Mouse (Mus musculus) forebrain, embryonic 11.5 days (tissue): ENCODE data around the gene Dnlz. TPM values are rescaled to one million over a fixed set of nuclear protein-coding genes. Genes with fewer than 3 reads are reported as not detected.

Source experiments
- ATAC-seq: fragments of 200-750 bp; cut with Nextera tagmentation; replicated peaks from 2 replicates; pipeline ENCODE4 v1.8.0; 2017; ENCODE audit warnings: moderate TSS enrichment; ENCODE audit not compliant: low FRiP score
- DNase-seq: peaks from one replicate; pipeline ENCODE4 v3.0.0-alpha.2; 2017; ENCODE audit warnings: low spot score
- H3K27ac ChIP-seq: fragments of 300-500 bp; sonication (generic); 2 replicates; pipeline ENCODE4 v1.5.1; 2014; ENCODE audit warnings: low read depth, low read length
- H3K27me3 ChIP-seq: fragments of 300-500 bp; sonication (generic); 2 replicates; pipeline ENCODE4 v1.6.1; 2014; ENCODE audit warnings: mild to moderate bottlenecking, low read length, mixed read lengths; ENCODE audit not compliant: control insufficient read depth, insufficient read depth
- H3K36me3 ChIP-seq: fragments of 300-500 bp; sonication (generic); 2 replicates; pipeline ENCODE4 v1.6.1; 2014; ENCODE audit warnings: mild to moderate bottlenecking, low read length, moderate library complexity, mixed read lengths; ENCODE audit not compliant: control insufficient read depth, insufficient read depth
- H3K4me1 ChIP-seq: fragments of 300-500 bp; sonication (generic); replicated peaks from 2 replicates; pipeline ENCODE4 v1.6.1; 2014; ENCODE audit warnings: low read length, mixed read lengths; ENCODE audit not compliant: control insufficient read depth, insufficient read depth
- H3K4me2 ChIP-seq: fragments of 300-500 bp; sonication (generic); 2 replicates; pipeline ENCODE4 v1.6.1; 2014; ENCODE audit warnings: low read depth, mild to moderate bottlenecking, low read length, moderate library complexity, mixed read lengths; ENCODE audit not compliant: severe bottlenecking
- H3K4me3 ChIP-seq: fragments of 300-500 bp; sonication (generic); 2 replicates; pipeline ENCODE4 v1.5.1; 2014; ENCODE audit warnings: low read depth, low read length
- H3K9ac ChIP-seq: fragments of 300-500 bp; sonication (generic); 2 replicates; pipeline ENCODE4 v1.6.1; 2014; ENCODE audit warnings: low read length
- H3K9me3 ChIP-seq: fragments of 300-500 bp; sonication (generic); 2 replicates; pipeline ENCODE4 v1.6.1; 2016; ENCODE audit warnings: low read length, mixed read lengths; ENCODE audit not compliant: control insufficient read depth
- WGBS: fragments of 180-500 bp; shearing (Covaris S2); extraction: QIAGEN DNeasy Blood & Tissue Kit; methylation state at CpG from one replicate; pipeline ENCODE4 v1.1.7; 2014; 5-methylcytosine and 5-hydroxymethylcytosine counted together
- polyA plus RNA-seq: library from polyadenylated mRNA; unstranded; fragments of >200 nt; fragmentation: Nextera tagmentation; extraction: Ambion mirVana; gene quantifications from 2 replicates; pipeline ENCODE4 v1.2.1, GENCODE M21; 2014

Dnlz gene
- polyA plus RNA-seq, 1 experiment from 2014 or later: 38.2 TPM

- Histone ChIP-seq H3K36me3 (peaks cover 3% of the 10 kb centered on the region; the same call in 1 of the 2 replicates), H3K4me3 (no peak overlapping the region), H3K27me3 (no peaks in the 10 kb centered on the region), H3K27ac (no peak overlapping the region), H3K4me1 (no peaks in the 10 kb centered on the region), H3K9ac (no peak overlapping the region), H3K9me3 (no peaks in the 10 kb centered on the region), H3K4me2 (no peak overlapping the region)
- 91% methylated on average over 8 of the region's 13 CpGs for WGBS
- ATAC-seq (no peak), DNase-seq (no peak)
Measured at GRCm38 (mm10) chr2:26338302-26339203, 13.4 kb downstream of the Dnlz start.

- H3K4me1 ChIP-seq: no peaks in the 10 kb centered on the region
- no peak overlapping the region for H3K27ac ChIP-seq
- H3K9ac ChIP-seq: no peak overlapping the region
- H3K4me3 ChIP-seq: no peak overlapping the region
- no peaks in the 10 kb centered on the region for H3K27me3 ChIP-seq
- H3K4me2 ChIP-seq: no peak overlapping the region
- WGBS: 78% methylated on average over 6 of the region's 6 CpGs
- H3K9me3 ChIP-seq: no peaks in the 10 kb centered on the region
- ATAC-seq (no peak), DNase-seq (no peak)
- peaks cover 19% of the 10 kb centered on the region for H3K36me3 ChIP-seq
Measured at GRCm38 (mm10) chr2:26330702-26331101, 21.2 kb downstream of the Dnlz start.

- no peak overlapping the region for H3K4me3 ChIP-seq
- H3K4me1 ChIP-seq: no peaks in the 10 kb centered on the region
- DNase-seq: no peak
- H3K27me3 ChIP-seq: no peaks in the 10 kb centered on the region
- 91% methylated on average over 4 of the region's 4 CpGs for WGBS
- H3K9me3 ChIP-seq: no peaks in the 10 kb centered on the region
- no peak overlapping the region for H3K4me2 ChIP-seq
- peaks cover 19% of the 10 kb centered on the region for H3K36me3 ChIP-seq
- no peak overlapping the region for H3K27ac ChIP-seq
- no peak for ATAC-seq
- no peak overlapping the region for H3K9ac ChIP-seq
Measured at GRCm38 (mm10) chr2:26330056-26330468, 21.8 kb downstream of the Dnlz start.

- WGBS: 67% methylated on average over 8 of the region's 8 CpGs
- H3K27ac ChIP-seq: no peak overlapping the region
- H3K36me3 ChIP-seq: peaks cover 19% of the 10 kb centered on the region
- no peaks in the 10 kb centered on the region for H3K9me3 ChIP-seq
- 0 out of 2 replicates have a peak, but pooled peaks have one; percentile 39 for ATAC-seq
- H3K4me3 ChIP-seq: no peak overlapping the region
- H3K27me3 ChIP-seq: no peaks in the 10 kb centered on the region
- no peaks in the 10 kb centered on the region for H3K4me1 ChIP-seq
- no peak for DNase-seq
- no peak overlapping the region for H3K4me2 ChIP-seq
- no peak overlapping the region for H3K9ac ChIP-seq
Measured at GRCm38 (mm10) chr2:26329402-26329801, 22.5 kb downstream of the Dnlz start.

DNA sequence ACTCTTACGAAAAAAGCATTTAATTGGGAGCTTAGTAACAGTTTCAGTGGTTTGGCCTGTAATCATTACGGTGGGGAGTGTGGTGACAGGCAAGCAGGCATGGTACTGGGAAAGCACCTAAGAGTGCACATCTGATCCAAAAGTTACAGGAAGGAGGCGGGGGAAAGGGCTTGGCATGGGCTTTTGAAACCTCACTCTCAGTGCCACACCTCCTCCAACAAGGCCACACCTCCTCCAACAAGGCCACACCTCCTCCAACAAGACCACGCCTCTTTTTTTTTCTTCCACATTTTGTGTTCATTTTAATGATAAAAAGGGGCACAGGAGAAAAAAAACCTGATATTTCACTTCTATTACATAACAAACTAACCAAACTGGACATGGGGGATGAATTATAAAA, 24.1 kb downstream of the Dnlz start:
- H3K36me3 ChIP-seq: peaks cover 32% of the 10 kb centered on the region
- no peaks in the 10 kb centered on the region for H3K9me3 ChIP-seq
- no peak for ATAC-seq
- no peak overlapping the region for H3K9ac ChIP-seq
- H3K4me2 ChIP-seq: no peak overlapping the region
- H3K27me3 ChIP-seq: no peaks in the 10 kb centered on the region
- 90% methylated on average over 4 of the region's 4 CpGs for WGBS
- no peaks in the 10 kb centered on the region for H3K4me1 ChIP-seq
- H3K4me3 ChIP-seq: no peak overlapping the region
- DNase-seq: no peak
- no peak overlapping the region for H3K27ac ChIP-seq

DNA sequence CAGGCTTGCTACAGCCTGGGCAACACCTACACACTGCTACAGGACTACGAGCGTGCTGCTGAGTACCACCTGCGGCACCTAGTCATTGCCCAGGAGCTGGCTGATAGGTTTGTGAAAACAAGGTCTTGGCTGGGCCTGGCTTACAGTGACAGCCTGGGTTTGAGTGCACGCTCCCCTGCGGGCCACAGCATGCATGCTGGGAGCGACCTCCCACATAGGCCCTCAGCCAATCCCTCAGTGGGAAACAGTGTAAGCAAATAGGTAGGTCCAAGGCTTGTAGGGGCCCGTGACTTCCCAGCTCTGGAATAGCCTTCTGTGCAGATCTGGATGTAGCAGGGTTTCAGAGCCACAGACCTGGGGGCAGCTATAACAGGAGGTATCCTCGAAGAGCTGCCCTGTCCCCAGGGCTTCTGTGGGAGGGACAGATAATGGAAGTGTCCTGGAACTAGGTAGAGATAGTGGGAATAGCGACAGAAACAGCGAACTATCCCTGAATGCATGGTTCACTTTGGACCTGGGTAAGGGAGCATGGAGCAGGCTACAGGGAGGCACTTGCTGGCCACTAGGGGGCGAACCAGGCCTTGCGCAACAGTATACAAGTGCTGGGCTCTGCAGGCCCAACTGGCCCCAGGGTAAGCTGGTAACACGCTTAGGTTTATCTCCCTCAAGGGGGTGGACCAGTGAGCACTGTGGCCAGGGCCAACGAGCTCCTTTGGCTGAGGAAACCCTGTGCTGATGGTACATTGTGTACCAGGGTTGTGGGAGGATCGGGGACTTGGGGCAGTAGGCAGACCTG, 26.3 kb downstream of the Dnlz start:
- 70% methylated on average over 15 of the region's 15 CpGs for WGBS

GRCm38 (mm10) chr2:26324917-26325316, 27.0 kb downstream of the Dnlz start:
- no peak for DNase-seq
- H3K9ac ChIP-seq: no peak overlapping the region
- H3K36me3 ChIP-seq: peaks cover 26% of the 10 kb centered on the region
- no peak overlapping the region for H3K27ac ChIP-seq
- no peak overlapping the region for H3K4me3 ChIP-seq
- no peaks in the 10 kb centered on the region for H3K27me3 ChIP-seq
- 89% methylated on average over 2 of the region's 2 CpGs for WGBS
- no peaks in the 10 kb centered on the region for H3K9me3 ChIP-seq
- no peaks in the 10 kb centered on the region for H3K4me1 ChIP-seq
- no peak for ATAC-seq
- no peak overlapping the region for H3K4me2 ChIP-seq

More for the DNA sequence above, 26.3 kb downstream of the Dnlz start:
- DNase-seq (peak; percentile 82), ATAC-seq (peak; percentile 62; the same call in 1 of the 2 replicates)
- no peaks in the 10 kb centered on the region for H3K9me3 ChIP-seq
- H3K27ac ChIP-seq: no peak overlapping the region
- H3K4me3 ChIP-seq: no peak overlapping the region
- H3K9ac ChIP-seq: no peak overlapping the region
- no peaks in the 10 kb centered on the region for H3K27me3 ChIP-seq
- H3K4me2 ChIP-seq: no peak overlapping the region
- H3K36me3 ChIP-seq: peaks cover 27% of the 10 kb centered on the region
- H3K4me1 ChIP-seq: no peaks in the 10 kb centered on the region

DNA sequence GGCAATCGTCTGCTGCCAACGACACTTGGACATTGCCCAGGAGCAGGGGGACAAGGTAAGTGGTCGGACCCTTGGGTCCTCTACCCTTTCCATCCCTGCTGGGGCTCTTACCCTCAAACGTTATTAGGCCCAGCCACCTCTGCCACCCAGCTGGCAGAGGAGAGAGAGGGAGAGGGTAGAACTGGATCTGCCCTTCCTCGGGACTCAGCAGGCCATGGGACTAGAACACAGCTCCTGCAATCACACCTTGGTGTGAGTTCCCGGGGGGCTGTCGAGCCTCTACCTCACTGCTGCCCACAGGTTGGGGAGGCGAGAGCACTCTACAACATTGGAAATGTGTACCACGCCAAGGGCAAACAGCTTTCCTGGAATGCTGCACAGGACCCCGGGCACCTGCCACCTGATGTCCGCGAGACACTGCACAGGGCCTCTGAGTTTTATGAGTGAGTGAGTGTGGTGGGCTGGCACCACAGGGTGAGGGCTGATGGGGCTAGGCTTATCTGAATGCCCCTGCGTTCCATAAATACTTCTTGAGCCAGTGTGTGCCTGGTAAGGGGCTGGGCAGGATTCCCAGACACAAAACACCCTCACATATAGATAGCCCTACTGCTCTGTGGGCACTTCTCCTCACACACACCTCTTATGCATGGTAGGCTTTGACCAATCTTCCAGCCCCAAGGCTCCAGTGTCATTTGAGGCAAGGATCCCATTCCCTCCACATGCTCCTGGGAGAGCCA, 28.2 kb downstream of the Dnlz start:
- Histone ChIP-seq H3K9me3 (no peaks in the 10 kb centered on the region), H3K4me3 (no peak overlapping the region), H3K4me2 (no peak overlapping the region), H3K4me1 (no peaks in the 10 kb centered on the region), H3K9ac (no peak overlapping the region), H3K36me3 (peaks cover 26% of the 10 kb centered on the region), H3K27ac (no peak overlapping the region), H3K27me3 (no peaks in the 10 kb centered on the region)
- no peak for ATAC-seq
- WGBS: 91% methylated on average over 13 of the region's 13 CpGs
- no peak for DNase-seq
